Mouse (Mus musculus): ENCODE results near the gene Tns1.

GRCm38 (mm10) chr1:74024452-74025190, 99.6 kb downstream of the Tns1 start:
- TF ChIP-seq CTCF (IDR thresholded peaks at IDR 0.05; ENCODE audit: low read depth, low read length) (no peak), POLR2A (IDR thresholded peaks at IDR 0.05; ENCODE audit: extremely low read depth, insufficient read depth, low read length) (no peak)

Data from liver, adult 2 months (tissue).